Mouse (Mus musculus): ENCODE data around the gene Chmp5.

GRCm38 (mm10) chr4:40946516-40947121 is 1.6 kb upstream of the Chmp5 start:
- TF ChIP-seq CTCF (IDR thresholded peaks at IDR 0.05; ENCODE audit: low read depth, low read length), result no peak
- no peak for TF ChIP-seq GATA1 (IDR thresholded peaks at IDR 0.05; ENCODE audit: borderline replicate concordance, low read length)
- TF ChIP-seq TAL1 (conservative IDR thresholded peaks at IDR 0.05; ENCODE audit: low read depth, low read length), result no peak
- TF ChIP-seq GATA2 (IDR thresholded peaks at IDR 0.05; ENCODE audit: borderline replicate concordance, low read depth, low read length), result no peak
- TF ChIP-seq POLR2AphosphoS5 (IDR thresholded peaks at IDR 0.05; ENCODE audit: insufficient replicate concordance, low read depth, low read length), result no peak
